Mouse (Mus musculus) macrophage (primary cell): ENCODE results near the gene Brinp1. TPM values are rescaled to one million over a fixed set of nuclear protein-coding genes. Genes with fewer than 3 reads are reported as not detected.

Experiments used
- H3K27ac ChIP-seq: fragments of 350-480 bp; formaldehyde crosslinking; 2 replicates; pipeline ENCODE4 v1.9.0; 2021
- H3K36me3 ChIP-seq: fragments of 350-480 bp; formaldehyde crosslinking; 2 replicates; pipeline ENCODE4 v1.9.0; 2021; ENCODE audit errors: inconsistent target
- H3K4me3 ChIP-seq: fragments of 350-480 bp; formaldehyde crosslinking; 2 replicates; pipeline ENCODE4 v1.9.0; 2021; ENCODE audit errors: inconsistent target
- H3K79me2 ChIP-seq: fragments of 350-480 bp; formaldehyde crosslinking; 2 replicates; pipeline ENCODE4 v1.9.0; 2021; ENCODE audit errors: inconsistent target
- WGBS: methylation state at CpG from one replicate; pipeline ENCODE4 v1.1.7; 2026; ENCODE audit warnings: inconsistent platforms; ENCODE audit not compliant: missing documents; 5-methylcytosine and 5-hydroxymethylcytosine counted together
- polyA plus RNA-seq: library from polyadenylated mRNA; stranded (reverse); fragments of 250-400 nt; gene quantifications from 3 replicates; pipeline ENCODE4 v1.2.4, GENCODE M21; 2018; ENCODE audit warnings: inconsistent platforms
- total RNA-seq, 78 experiments: library from RNA; depleted of rRNA; stranded (reverse); fragments of 250-400 nt; gene quantifications; 1 replicate in 9 of 78; 2 replicates in 24 of 78; 3 replicates in 43 of 78; 4 replicates in 2 of 78; pipeline ENCODE4 v1.2.4; 2018; ENCODE audit warnings: inconsistent platforms in 56 of 78

Gene Brinp1
- under 1 TPM in 1 of 26 experiments, not detected in 25; 0.25 TPM for total RNA-seq (2018; cell fraction: chromatin; rRNA removed)
- total RNA-seq (2018; cell fraction: cytosol; rRNA removed), result not detected
- not detected for total RNA-seq (2018; cell fraction: nucleus; rRNA removed)
- not detected in 3 replicates for polyA plus RNA-seq

DNA sequence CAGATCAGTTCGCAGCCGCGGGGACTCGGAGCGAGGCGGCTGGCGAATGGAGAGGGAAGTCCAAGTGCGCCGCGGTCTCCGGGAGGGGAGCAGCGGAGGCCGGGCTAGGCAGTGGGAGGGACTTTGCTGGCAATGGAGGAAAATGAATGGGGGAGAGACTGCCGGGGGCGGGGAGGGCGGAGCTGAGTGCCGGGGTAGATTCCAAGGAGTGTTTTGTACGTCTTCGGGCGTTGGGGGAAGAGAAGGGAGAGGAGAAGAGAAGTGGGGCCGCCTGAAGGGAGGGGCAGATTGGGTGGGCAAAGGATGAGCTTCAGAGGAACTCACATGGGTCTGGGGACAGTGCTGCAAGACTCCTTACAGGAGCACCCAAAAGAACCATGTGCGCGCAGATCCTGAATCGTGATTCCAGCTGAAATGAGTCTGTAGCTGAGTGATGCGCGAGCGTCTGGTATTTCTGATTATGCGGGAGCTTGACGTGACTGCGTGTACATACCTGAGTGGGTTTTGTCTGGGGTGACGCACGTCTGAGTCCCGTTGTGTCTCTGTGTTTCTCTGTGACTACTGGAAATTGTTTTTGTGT, at the start of gene Brinp1:
TSS of gene Brinp1 (minus strand) at position 76 of the 580 bp plus-strand sequence.
- H3K27ac ChIP-seq, result no peak within 1 kb of the TSS
- H3K79me2 ChIP-seq, result no peaks in the 10 kb centered on the region
- H3K4me3 ChIP-seq, result no peak within 1 kb of the TSS
- H3K36me3 ChIP-seq, result no peaks in the 10 kb centered on the region
- 7% methylated on average over 31 of the region's 33 CpGs for WGBS

- no peaks in the 10 kb centered on the region for H3K79me2 ChIP-seq
- no peak overlapping the region for H3K27ac ChIP-seq
- WGBS, result 69% methylated on average over 2 of the region's 2 CpGs
- H3K4me3 ChIP-seq, result no peak overlapping the region
- H3K36me3 ChIP-seq, result no peaks in the 10 kb centered on the region
These were observed 3.1 kb upstream of the Brinp1 start for GRCm38 (mm10) chr4:68957265-68957664.

- H3K36me3 ChIP-seq, result no peaks in the 10 kb centered on the region
- no peak overlapping the region for H3K4me3 ChIP-seq
- H3K79me2 ChIP-seq, result no peaks in the 10 kb centered on the region
- no peak overlapping the region for H3K27ac ChIP-seq
- WGBS, result 18% methylated on average over 4 of the region's 4 CpGs
These were observed 1.4 kb upstream of the Brinp1 start for GRCm38 (mm10) chr4:68955621-68956020.

DNA sequence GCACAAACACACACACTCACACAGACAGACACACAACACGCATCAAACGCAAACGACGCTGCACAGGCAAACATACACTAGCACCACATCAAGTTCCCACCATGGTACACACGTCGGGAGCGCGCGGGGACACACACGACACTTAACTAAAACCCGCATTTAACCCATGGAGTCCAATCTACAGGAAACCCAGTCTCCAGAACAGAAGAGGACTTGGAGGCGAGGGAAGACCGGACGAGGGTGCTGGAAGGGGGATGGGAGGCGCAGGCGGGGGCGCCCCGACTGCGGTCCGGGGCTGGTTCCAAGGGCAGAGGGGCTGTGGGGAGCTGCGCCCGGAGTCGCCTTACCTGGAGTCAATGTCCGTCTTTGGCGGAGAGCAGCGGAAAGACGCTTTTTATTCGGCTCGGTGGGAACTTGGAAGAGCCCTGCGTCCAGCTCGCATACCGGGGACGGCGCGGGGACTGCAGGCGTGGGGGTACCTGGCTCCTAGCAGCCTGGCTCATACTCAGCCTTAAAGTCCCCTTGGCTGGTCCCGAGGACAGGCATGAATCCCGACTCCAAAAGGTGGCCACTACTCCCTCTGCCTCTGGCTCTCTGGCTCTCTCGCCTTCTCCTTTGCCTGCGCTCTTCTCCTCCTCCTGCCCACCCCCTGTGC, 403 bp downstream of the Brinp1 start:
- WGBS, result 6% methylated on average over 40 of the region's 40 CpGs
- Histone ChIP-seq H3K27ac (no peak overlapping the region), H3K79me2 (no peaks in the 10 kb centered on the region), H3K4me3 (no peak overlapping the region), H3K36me3 (no peaks in the 10 kb centered on the region)

DNA sequence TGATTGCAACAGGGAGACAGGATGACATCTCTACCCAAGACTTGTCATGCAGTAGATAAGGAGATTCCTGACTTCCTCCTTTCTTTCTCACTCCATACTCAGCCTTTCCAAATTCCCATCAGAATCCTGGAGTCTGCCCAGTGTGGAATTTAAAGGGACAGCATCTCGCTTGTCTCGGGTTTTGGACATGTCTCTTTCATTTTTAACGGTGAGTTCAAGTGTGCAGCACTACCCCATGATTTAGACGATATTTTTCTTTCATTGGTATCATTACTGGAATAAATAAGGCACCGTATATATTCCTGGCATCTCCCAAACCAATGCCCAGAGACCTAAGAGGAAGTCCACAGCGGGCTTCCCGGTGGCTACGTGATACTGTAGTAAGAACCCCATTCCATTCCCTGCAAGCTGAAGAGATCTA, 1.1 kb downstream of the Brinp1 start:
- Histone ChIP-seq H3K27ac (no peak overlapping the region), H3K4me3 (no peak overlapping the region), H3K79me2 (no peaks in the 10 kb centered on the region), H3K36me3 (no peaks in the 10 kb centered on the region)
- WGBS, result 27% methylated on average over 8 of the region's 8 CpGs

GRCm38 (mm10) chr4:68950556-68950955, 3.6 kb downstream of the Brinp1 start:
- Histone ChIP-seq H3K27ac (no peak overlapping the region), H3K4me3 (no peak overlapping the region), H3K79me2 (no peaks in the 10 kb centered on the region), H3K36me3 (no peaks in the 10 kb centered on the region)
- 9% methylated on average over 2 of the region's 2 CpGs for WGBS

DNA sequence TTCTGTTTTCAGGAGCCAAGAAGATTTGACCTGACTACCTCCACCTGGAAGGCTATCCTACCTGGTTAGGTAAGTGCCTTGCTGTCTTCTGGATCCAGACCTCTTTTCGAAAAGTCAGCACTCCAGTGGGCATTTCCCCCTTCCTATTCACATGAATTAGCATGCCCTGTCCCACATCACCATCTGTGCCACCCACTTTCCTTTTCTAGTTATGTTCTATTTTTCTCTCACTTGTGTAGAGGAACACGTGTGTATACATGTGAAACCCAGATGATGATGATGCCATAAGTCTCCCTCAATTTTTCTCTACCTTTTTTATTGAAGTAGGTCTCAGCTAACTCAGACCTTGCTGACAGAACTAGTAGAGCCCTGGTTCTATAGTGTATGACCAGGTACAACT, 11.3 kb downstream of the Brinp1 start:
- Histone ChIP-seq H3K27ac (no peak overlapping the region), H3K36me3 (no peaks in the 10 kb centered on the region), H3K4me3 (no peak overlapping the region), H3K79me2 (no peaks in the 10 kb centered on the region)
- WGBS, result 63% methylated on average over 2 of the region's 2 CpGs

DNA sequence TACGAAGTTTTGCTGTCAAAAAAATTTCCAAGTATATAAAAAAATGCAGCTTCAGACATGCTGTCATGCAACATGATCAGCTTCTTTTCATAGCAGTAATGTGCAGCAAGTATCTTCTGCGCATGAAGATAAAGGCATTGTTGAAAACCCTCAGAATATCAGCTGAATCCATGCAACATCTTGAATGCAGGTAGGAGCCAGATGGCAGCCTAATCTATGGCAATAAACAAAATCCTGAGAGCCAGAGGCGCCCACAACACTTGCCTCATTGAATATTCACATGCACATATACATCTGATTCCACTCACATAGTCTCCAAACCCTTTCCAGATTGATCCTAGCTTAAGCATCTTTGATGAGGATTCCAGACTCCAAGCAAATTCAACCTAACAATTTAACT, 24.2 kb downstream of the Brinp1 start:
- 68% methylated on average over 3 of the region's 3 CpGs for WGBS
- H3K36me3 ChIP-seq, result no peaks in the 10 kb centered on the region
- H3K79me2 ChIP-seq, result no peaks in the 10 kb centered on the region
- H3K27ac ChIP-seq, result no peak overlapping the region
- H3K4me3 ChIP-seq, result no peak overlapping the region

GRCm38 (mm10) chr4:68926091-68926490, 28.1 kb downstream of the Brinp1 start:
- Histone ChIP-seq H3K4me3 (no peak overlapping the region), H3K79me2 (no peaks in the 10 kb centered on the region), H3K36me3 (no peaks in the 10 kb centered on the region), H3K27ac (no peak overlapping the region)
- 82% methylated on average over 2 of the region's 2 CpGs for WGBS

DNA sequence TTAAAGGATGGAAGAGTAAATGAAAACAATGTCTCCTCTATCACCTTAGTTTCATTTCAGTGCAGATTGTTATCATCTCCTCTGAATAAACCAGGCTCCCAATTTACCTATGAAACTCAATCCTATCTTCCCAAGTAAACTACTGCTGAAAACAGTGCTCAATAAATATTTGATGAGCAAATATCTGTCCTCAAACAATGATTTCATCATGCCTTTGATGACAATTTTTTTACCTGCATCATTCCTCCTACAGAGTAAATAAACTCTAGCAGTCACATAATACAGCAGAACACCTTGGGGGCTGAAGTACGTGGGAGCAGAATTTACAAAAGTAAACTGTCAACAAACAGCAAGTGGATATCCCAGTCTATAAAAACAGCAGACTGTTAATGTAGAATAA, 31.3 kb downstream of the Brinp1 start:
- no peak overlapping the region for H3K27ac ChIP-seq
- no peaks in the 10 kb centered on the region for H3K79me2 ChIP-seq
- WGBS, result 50% methylated on average over 1 of the region's 1 CpGs
- H3K36me3 ChIP-seq, result no peaks in the 10 kb centered on the region
- H3K4me3 ChIP-seq, result no peak overlapping the region

DNA sequence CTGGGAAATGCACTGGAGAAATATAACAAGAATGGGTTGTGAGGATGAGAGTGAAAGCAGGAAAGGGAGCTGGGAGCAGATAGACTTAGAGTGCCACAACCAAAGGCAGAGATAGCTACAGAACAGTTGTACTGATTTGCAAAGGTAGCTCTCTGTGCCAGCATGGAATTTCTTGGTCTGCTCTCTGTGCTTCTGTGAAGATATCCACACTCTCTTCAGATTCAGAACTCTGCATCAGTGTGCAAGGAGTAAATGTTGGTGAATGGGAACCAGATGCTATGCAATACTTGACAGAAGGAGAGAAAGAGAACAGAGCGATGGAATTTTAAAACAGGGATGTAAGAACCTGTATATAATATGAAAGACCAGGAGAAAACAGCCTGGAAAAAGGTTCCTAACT, 31.7 kb downstream of the Brinp1 start:
- Histone ChIP-seq H3K36me3 (no peaks in the 10 kb centered on the region), H3K79me2 (no peaks in the 10 kb centered on the region), H3K27ac (no peak overlapping the region), H3K4me3 (no peak overlapping the region)
- WGBS, result 86% methylated on average over 1 of the region's 1 CpGs

DNA sequence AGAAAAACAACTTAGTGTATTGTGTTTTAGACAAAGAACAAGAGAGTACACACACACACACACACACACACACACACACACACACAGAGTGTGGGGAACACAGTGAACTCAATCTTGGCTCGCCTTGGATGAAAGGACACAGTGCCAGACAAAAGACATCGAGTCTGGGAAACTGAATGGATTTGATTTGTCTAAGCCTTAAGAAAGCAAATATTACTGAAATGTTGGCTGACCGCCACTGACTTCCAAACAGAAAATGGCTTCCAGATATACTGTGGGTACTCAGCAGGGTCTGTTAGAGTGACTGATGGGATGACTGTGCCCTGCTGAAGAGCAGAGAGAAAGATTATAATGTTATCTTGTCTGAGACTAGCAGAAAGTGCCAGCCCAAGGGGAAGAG, 34.1 kb downstream of the Brinp1 start:
- Histone ChIP-seq H3K27ac (no peak overlapping the region), H3K4me3 (no peak overlapping the region), H3K36me3 (no peaks in the 10 kb centered on the region), H3K79me2 (no peaks in the 10 kb centered on the region)
- WGBS, result 74% methylated on average over 3 of the region's 3 CpGs

DNA sequence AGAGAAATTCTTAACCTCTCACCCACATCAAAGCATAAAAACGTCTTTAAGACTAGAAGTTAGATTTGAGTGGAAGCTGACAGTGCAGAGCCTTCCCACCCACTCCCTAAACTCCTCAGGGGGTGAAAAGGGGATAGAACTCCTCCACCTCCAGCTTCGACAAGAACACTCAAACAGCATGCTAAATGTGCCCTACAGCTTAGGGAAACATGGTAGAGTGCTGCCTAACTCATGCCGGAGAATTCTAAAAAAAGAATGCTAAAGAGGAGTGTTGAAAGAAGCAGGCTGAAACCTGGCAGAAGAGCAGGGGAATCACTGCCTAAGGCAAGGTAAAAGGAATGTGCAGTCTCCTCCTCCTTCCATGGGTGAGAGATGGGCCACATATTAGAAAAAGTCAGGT, 43.3 kb downstream of the Brinp1 start:
- H3K79me2 ChIP-seq, result no peaks in the 10 kb centered on the region
- no peak overlapping the region for H3K4me3 ChIP-seq
- no peak overlapping the region for H3K27ac ChIP-seq
- no peaks in the 10 kb centered on the region for H3K36me3 ChIP-seq
- 64% methylated on average over 3 of the region's 3 CpGs for WGBS

DNA sequence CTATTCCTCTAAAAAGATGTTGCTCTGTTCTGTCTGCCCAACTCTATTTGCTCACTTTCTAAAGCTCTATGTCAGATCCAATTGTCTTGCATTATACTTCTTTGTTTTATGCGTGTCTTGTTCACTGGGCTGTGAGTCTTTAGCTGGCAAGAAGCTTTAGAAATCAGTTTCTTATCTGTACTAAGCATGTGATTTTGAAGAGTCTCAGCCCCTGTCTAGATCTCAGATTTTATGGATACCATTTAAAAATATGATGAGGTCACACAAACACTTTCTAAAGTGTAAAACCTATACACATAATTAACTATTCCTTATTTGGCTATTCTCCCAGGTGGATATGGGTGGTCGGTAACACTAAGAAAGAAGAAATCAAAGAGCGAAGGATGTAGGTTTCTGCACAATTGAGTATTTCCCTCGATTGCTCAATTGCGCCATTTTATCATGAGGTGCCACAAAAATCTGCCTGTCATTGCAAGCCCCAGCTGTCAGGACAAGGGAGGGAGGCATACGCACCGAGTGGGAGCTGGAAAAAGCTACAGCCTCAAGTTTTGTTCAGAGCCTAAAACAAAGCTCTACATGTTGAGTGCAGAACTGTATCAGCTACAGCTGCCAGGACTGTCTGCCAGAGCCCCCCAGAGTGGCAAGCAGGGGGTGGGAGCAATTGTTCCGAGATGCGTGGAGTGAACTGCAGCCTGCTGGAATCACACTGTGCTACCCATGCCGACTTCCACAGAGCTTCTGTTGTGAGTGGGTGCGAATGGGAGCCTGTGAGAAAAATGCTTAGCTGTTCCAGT, 47.6 kb downstream of the Brinp1 start:
- Histone ChIP-seq H3K36me3 (no peaks in the 10 kb centered on the region), H3K27ac (no peak overlapping the region), H3K79me2 (no peaks in the 10 kb centered on the region), H3K4me3 (no peak overlapping the region)
- 90% methylated on average over 11 of the region's 11 CpGs for WGBS

DNA sequence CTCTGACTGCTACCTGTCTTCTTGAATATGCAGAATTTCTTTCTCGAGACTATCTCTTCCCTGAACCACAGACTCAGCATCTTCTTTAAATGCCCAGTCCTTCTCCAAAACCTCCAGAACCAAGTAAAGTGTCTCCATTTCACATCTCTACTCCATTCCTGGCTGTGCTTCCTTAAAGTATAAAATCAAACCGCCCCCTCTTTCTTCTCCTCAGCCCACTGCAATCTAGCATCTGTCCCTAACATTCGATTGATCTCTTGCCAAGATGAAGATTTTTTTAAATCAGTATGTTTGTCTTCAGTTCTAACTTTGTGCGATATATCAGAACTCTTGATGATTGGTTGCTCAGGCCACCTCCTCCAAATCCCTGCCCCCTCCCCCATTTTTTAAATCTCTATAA, 63.7 kb downstream of the Brinp1 start:
- no peak overlapping the region for H3K27ac ChIP-seq
- no peak overlapping the region for H3K4me3 ChIP-seq
- no peaks in the 10 kb centered on the region for H3K36me3 ChIP-seq
- no peaks in the 10 kb centered on the region for H3K79me2 ChIP-seq
- 86% methylated on average over 4 of the region's 4 CpGs for WGBS
